Mouse (Mus musculus): ENCODE measurements around the gene Utp3. TPM values are rescaled to one million over a fixed set of nuclear protein-coding genes. Genes with fewer than 3 reads are reported as not detected.

Gene Utp3
- polyA plus RNA-seq, 1 experiment from 2014 or later = 48.3 TPM

GRCm38 (mm10) chr5:88602030-88602429 lies 47.8 kb downstream of the Utp3 start:
- Histone ChIP-seq H3K36me3 (ENCODE audit: control insufficient read depth, insufficient read depth, low read length) (peaks cover 3% of the 10 kb centered on the region; the same call in 1 of the 2 replicates), H3K27ac (ENCODE audit: low read length) (no peak overlapping the region), H3K4me3 (ENCODE audit: low read depth, low read length) (no peak overlapping the region), H3K9me3 (replicated peaks; ENCODE audit: control insufficient read depth, low read length, poor library complexity, severe bottlenecking) (no peaks in the 10 kb centered on the region), H3K27me3 (ENCODE audit: control insufficient read depth, insufficient read depth, low read depth, low read length) (no peaks in the 10 kb centered on the region), H3K9ac (ENCODE audit: low read depth, low read length) (no peak overlapping the region), H3K4me2 (ENCODE audit: low read length) (no peak overlapping the region), H3K4me1 (ENCODE audit: control insufficient read depth, insufficient read depth, low read length) (peaks cover 5% of the 10 kb centered on the region)
- WGBS = 80% methylated on average over 2 of the region's 2 CpGs
- ATAC-seq = no peak

DNA sequence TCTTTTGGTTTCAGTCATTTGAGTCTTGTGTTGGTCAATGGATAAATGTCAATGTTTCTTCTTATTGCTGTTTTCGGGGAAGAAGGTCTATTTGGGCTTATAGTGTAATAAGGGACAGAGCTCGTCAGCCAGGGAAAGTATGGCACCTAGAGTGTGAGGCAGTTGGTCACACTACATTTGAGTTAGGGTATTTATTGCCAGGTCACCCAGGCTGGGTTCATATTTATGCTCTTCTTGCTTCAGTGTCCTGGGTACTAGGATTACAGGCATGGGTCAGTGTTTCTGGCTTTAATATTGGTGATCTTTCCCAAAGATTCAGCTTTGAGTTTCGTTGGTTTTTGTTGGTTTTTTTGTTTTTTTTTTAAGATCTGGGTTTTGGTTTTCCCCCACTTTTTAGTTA lies 48.5 kb downstream of the Utp3 start:
- no peak for ATAC-seq
- Histone ChIP-seq H3K27me3 (ENCODE audit: control insufficient read depth, insufficient read depth, low read depth, low read length) (no peaks in the 10 kb centered on the region), H3K36me3 (ENCODE audit: control insufficient read depth, insufficient read depth, low read length) (peaks cover 3% of the 10 kb centered on the region; the same call in 1 of the 2 replicates), H3K9ac (ENCODE audit: low read depth, low read length) (no peak overlapping the region), H3K4me2 (ENCODE audit: low read length) (no peak overlapping the region), H3K27ac (ENCODE audit: low read length) (no peak overlapping the region), H3K9me3 (replicated peaks; ENCODE audit: control insufficient read depth, low read length, poor library complexity, severe bottlenecking) (no peaks in the 10 kb centered on the region), H3K4me1 (ENCODE audit: control insufficient read depth, insufficient read depth, low read length) (peaks cover 5% of the 10 kb centered on the region), H3K4me3 (ENCODE audit: low read depth, low read length) (no peak overlapping the region)
- 90% methylated on average over 3 of the region's 3 CpGs for WGBS

DNA sequence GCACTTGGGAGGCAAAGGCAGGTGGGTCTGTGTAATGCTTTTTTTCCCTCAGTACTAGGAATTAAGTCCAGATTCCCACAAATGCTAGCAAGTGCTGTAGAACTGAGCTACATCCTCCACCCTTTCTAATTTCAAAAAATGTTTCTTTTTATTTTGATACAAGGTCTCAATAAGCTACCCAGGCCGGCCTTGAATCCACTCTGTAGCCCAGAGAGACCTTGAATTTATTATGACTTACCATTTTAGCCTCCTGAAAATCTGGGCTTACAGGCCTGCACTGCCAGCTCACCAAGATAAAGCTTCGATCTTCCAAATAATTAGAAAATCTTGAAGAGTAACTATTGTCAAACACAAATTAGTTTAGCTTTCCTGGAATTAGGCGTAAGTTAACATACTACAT lies 49.8 kb downstream of the Utp3 start:
- Histone ChIP-seq H3K4me3 (ENCODE audit: low read depth, low read length) (no peak overlapping the region), H3K9me3 (replicated peaks; ENCODE audit: control insufficient read depth, low read length, poor library complexity, severe bottlenecking) (no peaks in the 10 kb centered on the region), H3K27ac (ENCODE audit: low read length) (no peak overlapping the region), H3K36me3 (ENCODE audit: control insufficient read depth, insufficient read depth, low read length) (peaks cover 3% of the 10 kb centered on the region; the same call in 1 of the 2 replicates), H3K9ac (ENCODE audit: low read depth, low read length) (no peak overlapping the region), H3K27me3 (ENCODE audit: control insufficient read depth, insufficient read depth, low read depth, low read length) (no peaks in the 10 kb centered on the region), H3K4me2 (ENCODE audit: low read length) (no peak overlapping the region), H3K4me1 (ENCODE audit: control insufficient read depth, insufficient read depth, low read length) (peaks cover 5% of the 10 kb centered on the region)
- no peak for ATAC-seq
- WGBS = 98% methylated on average over 3 of the region's 3 CpGs

GRCm38 (mm10) chr5:88604641-88605358 lies 50.5 kb downstream of the Utp3 start:
- WGBS = 96% methylated on average over 7 of the region's 7 CpGs
- Histone ChIP-seq H3K9ac (ENCODE audit: low read depth, low read length) (no peak overlapping the region), H3K4me1 (ENCODE audit: control insufficient read depth, insufficient read depth, low read length) (peaks cover 5% of the 10 kb centered on the region), H3K4me2 (ENCODE audit: low read length) (no peak overlapping the region), H3K27ac (ENCODE audit: low read length) (no peak overlapping the region), H3K9me3 (replicated peaks; ENCODE audit: control insufficient read depth, low read length, poor library complexity, severe bottlenecking) (no peaks in the 10 kb centered on the region), H3K4me3 (ENCODE audit: low read depth, low read length) (no peak overlapping the region), H3K27me3 (ENCODE audit: control insufficient read depth, insufficient read depth, low read depth, low read length) (no peaks in the 10 kb centered on the region), H3K36me3 (ENCODE audit: control insufficient read depth, insufficient read depth, low read length) (peaks cover 3% of the 10 kb centered on the region; the same call in 1 of the 2 replicates)
- peak; percentile 51 for ATAC-seq

Other genes with a start within 250 kb of the Utp3 start
- not detected in 2 replicates for gene Prol1, start 237.2 kb upstream of the Utp3 start, polyA plus RNA-seq (2015; fragmentation: Nextera tagmentation; extraction: Ambion mirVana)
- gene Amtn, start 178.4 kb upstream of the Utp3 start, polyA plus RNA-seq (2015; fragmentation: Nextera tagmentation; extraction: Ambion mirVana) = not detected in 2 replicates
- gene Ambn, start 98.5 kb upstream of the Utp3 start, polyA plus RNA-seq (2015; fragmentation: Nextera tagmentation; extraction: Ambion mirVana) = not detected in 2 replicates
- gene Enam, start 66.5 kb upstream of the Utp3 start, polyA plus RNA-seq (2015; fragmentation: Nextera tagmentation; extraction: Ambion mirVana) = not detected in 2 replicates
- gene Jchain, start 26.6 kb upstream of the Utp3 start, polyA plus RNA-seq (2015; fragmentation: Nextera tagmentation; extraction: Ambion mirVana) = 0.20 and 0.44 TPM in 2 replicates
- gene Rufy3, start 10.6 kb downstream of the Utp3 start, polyA plus RNA-seq (2015; fragmentation: Nextera tagmentation; extraction: Ambion mirVana) = 307 and 339 TPM in 2 replicates
- 57.0 and 60.5 TPM in 2 replicates for gene Grsf1, start 121.7 kb downstream of the Utp3 start, polyA plus RNA-seq (2015; fragmentation: Nextera tagmentation; extraction: Ambion mirVana)
- 9.1 and 9.8 TPM in 2 replicates for gene Mob1b, start 166.4 kb downstream of the Utp3 start, polyA plus RNA-seq (2015; fragmentation: Nextera tagmentation; extraction: Ambion mirVana)
- 43.6 and 48.8 TPM in 2 replicates for gene Dck, start 210.5 kb downstream of the Utp3 start, polyA plus RNA-seq (2015; fragmentation: Nextera tagmentation; extraction: Ambion mirVana)